Mouse (Mus musculus) C2C12 (cell line): Measurements from ENCODE around the gene Maats1. TPM values are rescaled to one million over a fixed set of nuclear protein-coding genes. Genes with fewer than 3 reads are reported as not detected.

ENCODE experiments used
- H3K27me3 ChIP-seq: one replicate; pipeline ENCODE4 v1.6.1; 2011; ENCODE audit not compliant: control insufficient read depth, insufficient read depth, insufficient read length
- H3K36me3 ChIP-seq: one replicate; pipeline ENCODE4 v1.6.1; 2011; ENCODE audit not compliant: control insufficient read depth, insufficient read depth
- H3K4me3 ChIP-seq: one replicate; pipeline ENCODE4 v1.5.1; 2011; ENCODE audit warnings: mild to moderate bottlenecking, control low read depth; ENCODE audit not compliant: poor library complexity, insufficient read depth, severe bottlenecking
- H3K79me2 ChIP-seq: one replicate; pipeline ENCODE4 v1.6.1; 2011; ENCODE audit not compliant: control insufficient read depth, insufficient read depth
- H3K79me3 ChIP-seq: one replicate; pipeline ENCODE4 v1.6.1; 2011; ENCODE audit warnings: low read depth, control low read depth
- H3ac ChIP-seq: one replicate; pipeline ENCODE3; 2011; ENCODE audit warnings: low read depth; ENCODE audit not compliant: control insufficient read depth, insufficient read length
- CEBPB ChIP-seq: IDR thresholded peaks from one replicate; pipeline ENCODE4 v1.6.1; 2011; ENCODE audit warnings: low read depth, mild to moderate bottlenecking, control low read depth, moderate library complexity
- CTCF ChIP-seq: IDR thresholded peaks from one replicate; pipeline ENCODE4 v1.5.1; 2011; ENCODE audit not compliant: control insufficient read depth, insufficient read depth, insufficient read length
- FOSL1 ChIP-seq: IDR thresholded peaks from one replicate; pipeline ENCODE4 v1.8.0; 2011; ENCODE audit warnings: mild to moderate bottlenecking, low read length; ENCODE audit not compliant: poor library complexity, insufficient read depth, severe bottlenecking
- MAX ChIP-seq: IDR thresholded peaks from one replicate; pipeline ENCODE4 v1.6.1; 2011; ENCODE audit warnings: mild to moderate bottlenecking, control low read depth
- MYOD1 ChIP-seq: IDR thresholded peaks from one replicate; pipeline ENCODE4 v1.6.1; 2011; ENCODE audit warnings: low read depth; ENCODE audit not compliant: control insufficient read depth, insufficient read length
- MYOG ChIP-seq: IDR thresholded peaks from one replicate; pipeline ENCODE4 v1.6.1; 2011; ENCODE audit not compliant: control insufficient read depth, insufficient read length; ENCODE audit errors: extremely low read depth
- USF1 ChIP-seq: IDR thresholded peaks from one replicate; pipeline ENCODE4 v1.6.1; 2011; ENCODE audit warnings: low read depth, mild to moderate bottlenecking, control low read depth, moderate library complexity
- polyA plus RNA-seq: library from polyadenylated mRNA; unstranded; fragments of >200 nt; fragmentation: generic; extraction: Trizol; gene quantifications from one replicate; pipeline ENCODE4 v1.2.1, GENCODE M21; 2012; ENCODE audit warnings: missing spikeins

The Maats1 gene
- polyA plus RNA-seq, 1 experiment = 0.61 TPM

- H3K79me3 ChIP-seq = no peaks in the 10 kb centered on the region
- no peak overlapping the region for H3ac ChIP-seq
- H3K27me3 ChIP-seq = no peaks in the 10 kb centered on the region
- no peaks in the 10 kb centered on the region for H3K79me2 ChIP-seq
- TF ChIP-seq MAX (no peak), MYOD1 (no peak), FOSL1 (no peak), USF1 (no peak), CTCF (no peak), MYOG (no peak), CEBPB (no peak)
- no peaks in the 10 kb centered on the region for H3K36me3 ChIP-seq
- no peak overlapping the region for H3K4me3 ChIP-seq
Measured at GRCm38 (mm10) chr16:38280951-38281350, 61.0 kb downstream of the Maats1 start.

- Histone ChIP-seq H3K27me3 (no peaks in the 10 kb centered on the region), H3K79me2 (no peaks in the 10 kb centered on the region), H3K79me3 (no peaks in the 10 kb centered on the region), H3K4me3 (no peak overlapping the region), H3K36me3 (no peaks in the 10 kb centered on the region), H3ac (no peak overlapping the region)
- TF ChIP-seq MYOG (no peak), CEBPB (no peak), USF1 (no peak), MYOD1 (no peak)
Measured at GRCm38 (mm10) chr16:38279794-38280193, 62.1 kb downstream of the Maats1 start.

DNA sequence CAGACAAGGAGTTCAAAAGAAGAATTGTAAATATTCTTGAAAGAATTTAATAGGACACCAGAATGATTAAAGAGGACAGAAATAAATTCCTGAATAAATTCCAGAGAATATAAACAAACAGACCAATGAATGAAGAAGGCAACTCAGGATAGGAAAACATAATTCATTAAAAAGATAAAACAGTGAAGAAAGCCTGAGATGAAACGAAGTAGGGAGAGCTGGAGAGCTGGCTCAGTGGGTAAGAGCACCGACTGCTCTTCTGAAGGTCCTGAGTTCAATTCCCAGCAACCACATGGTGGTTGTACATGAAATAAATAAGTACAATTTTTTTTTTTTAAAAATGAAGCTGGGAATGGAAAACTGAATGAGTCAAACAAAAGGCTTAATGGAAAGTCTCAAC is 67.2 kb downstream of the Maats1 start:
- Histone ChIP-seq H3K79me3 (no peaks in the 10 kb centered on the region), H3K27me3 (no peaks in the 10 kb centered on the region), H3K79me2 (no peaks in the 10 kb centered on the region), H3K4me3 (no peak overlapping the region), H3ac (no peak overlapping the region), H3K36me3 (no peaks in the 10 kb centered on the region)
- TF ChIP-seq MAX (no peak), MYOD1 (no peak), USF1 (no peak), FOSL1 (no peak), CTCF (no peak), MYOG (no peak), CEBPB (no peak)

- H3K27me3 ChIP-seq = no peaks in the 10 kb centered on the region
- H3K79me2 ChIP-seq = no peaks in the 10 kb centered on the region
- H3K36me3 ChIP-seq = no peaks in the 10 kb centered on the region
- no peak overlapping the region for H3ac ChIP-seq
- H3K4me3 ChIP-seq = no peak overlapping the region
- no peaks in the 10 kb centered on the region for H3K79me3 ChIP-seq
- no peak for TF ChIP-seq FOSL1
- no peak for TF ChIP-seq MYOG
- TF ChIP-seq MAX = no peak
- no peak for TF ChIP-seq CEBPB
- no peak for TF ChIP-seq USF1
- no peak for TF ChIP-seq MYOD1
- no peak for TF ChIP-seq CTCF
Measured at GRCm38 (mm10) chr16:38272483-38272882, 69.5 kb downstream of the Maats1 start.

GRCm38 (mm10) chr16:38271601-38272000 is 70.3 kb downstream of the Maats1 start:
- H3ac ChIP-seq = no peak overlapping the region
- H3K4me3 ChIP-seq = no peak overlapping the region
- no peaks in the 10 kb centered on the region for H3K79me3 ChIP-seq
- H3K27me3 ChIP-seq = no peaks in the 10 kb centered on the region
- H3K79me2 ChIP-seq = no peaks in the 10 kb centered on the region
- no peaks in the 10 kb centered on the region for H3K36me3 ChIP-seq
- peak; percentile 38 for TF ChIP-seq USF1
- no peak for TF ChIP-seq CEBPB

GRCm38 (mm10) chr16:38255927-38256326 is 86.0 kb downstream of the Maats1 start:
- Histone ChIP-seq H3K79me3 (no peaks in the 10 kb centered on the region), H3K27me3 (no peaks in the 10 kb centered on the region), H3K79me2 (no peaks in the 10 kb centered on the region), H3K36me3 (no peaks in the 10 kb centered on the region), H3K4me3 (no peak overlapping the region), H3ac (no peak overlapping the region)
- TF ChIP-seq MYOG (no peak), USF1 (no peak), MYOD1 (no peak), FOSL1 (no peak), CTCF (no peak), CEBPB (no peak), MAX (no peak)
